Mouse (Mus musculus) heart, embryonic 11.5 days (tissue): ENCODE measurements at regions not wholly inside any gene's neighbourhood (a gene's known extent, or its start where the extent isn't known, plus 50 kb on each side); places are given as distances from the start of the nearest gene placed in this dataset.

Experiments used
- ATAC-seq: fragments of 200-750 bp; cut with Nextera tagmentation; replicated peaks from 2 replicates; pipeline ENCODE4 v1.8.0; 2017; ENCODE audit warnings: moderate library complexity; ENCODE audit not compliant: insufficient number of reproducible peaks, low FRiP score, low TSS enrichment
- H3K27ac ChIP-seq: fragments of 300-500 bp; sonication (generic); 2 replicates; pipeline ENCODE4 v1.5.1; 2014; ENCODE audit warnings: mild to moderate bottlenecking, low read depth, low read length
- H3K27me3 ChIP-seq: fragments of 300-500 bp; sonication (generic); 2 replicates; pipeline ENCODE4 v1.6.1; 2014; ENCODE audit warnings: mild to moderate bottlenecking, low read length, mixed read lengths; ENCODE audit not compliant: control insufficient read depth, insufficient read depth
- H3K36me3 ChIP-seq: fragments of 300-500 bp; sonication (generic); 2 replicates; pipeline ENCODE4 v1.6.1; 2014; ENCODE audit warnings: mild to moderate bottlenecking, low read length, moderate library complexity, mixed read lengths; ENCODE audit not compliant: control insufficient read depth, insufficient read depth
- H3K4me1 ChIP-seq: fragments of 300-500 bp; sonication (generic); 2 replicates; pipeline ENCODE4 v1.6.1; 2014; ENCODE audit warnings: low read length; ENCODE audit not compliant: control insufficient read depth, insufficient read depth
- H3K4me2 ChIP-seq: fragments of 300-500 bp; sonication (generic); 2 replicates; pipeline ENCODE4 v1.6.1; 2014; ENCODE audit warnings: mild to moderate bottlenecking, moderate library complexity
- H3K4me3 ChIP-seq: fragments of 300-500 bp; sonication (generic); 2 replicates; pipeline ENCODE4 v1.5.1; 2014; ENCODE audit warnings: low read depth, low read length
- H3K9ac ChIP-seq: fragments of 300-500 bp; sonication (generic); 2 replicates; pipeline ENCODE4 v1.6.1; 2014; ENCODE audit warnings: mild to moderate bottlenecking, low read depth, low read length, moderate library complexity
- H3K9me3 ChIP-seq: fragments of 300-500 bp; sonication (generic); replicated peaks from 2 replicates; pipeline ENCODE4 v1.6.1; 2016; ENCODE audit warnings: low read length; ENCODE audit not compliant: control insufficient read depth
- WGBS: fragments of 180-500 bp; shearing (Covaris S2); extraction: QIAGEN DNeasy Blood & Tissue Kit; methylation state at CpG from one replicate; pipeline ENCODE4 v1.1.7; 2014; ENCODE audit not compliant: insufficient replicate concordance; 5-methylcytosine and 5-hydroxymethylcytosine counted together

GRCm38 (mm10) chr2:75021639-75022038 is 196.0 kb downstream of the Mtx2 start:
- ATAC-seq: 0 out of 2 replicates have a peak, but pooled peaks have one; percentile 39
- Histone ChIP-seq H3K36me3 (no peaks in the 10 kb centered on the region), H3K4me3 (no peak overlapping the region), H3K4me2 (no peak overlapping the region), H3K9ac (no peak overlapping the region), H3K4me1 (no peaks in the 10 kb centered on the region), H3K27me3 (no peaks in the 10 kb centered on the region), H3K27ac (peak overlapping the region; percentile 29; the same call in 1 of the 2 replicates), H3K9me3 (no peaks in the 10 kb centered on the region)
- WGBS: 33% methylated on average over 7 of the region's 7 CpGs

- H3K4me1 ChIP-seq: peaks cover 5% of the 10 kb centered on the region
- no peaks in the 10 kb centered on the region for H3K27me3 ChIP-seq
- H3K4me3 ChIP-seq: no peak overlapping the region
- no peaks in the 10 kb centered on the region for H3K9me3 ChIP-seq
- WGBS: 48% methylated on average over 10 of the region's 10 CpGs
- H3K27ac ChIP-seq: no peak overlapping the region
- H3K9ac ChIP-seq: no peak overlapping the region
- peak overlapping the region; percentile 24; the same call in 1 of the 2 replicates for H3K4me2 ChIP-seq
- ATAC-seq: no peak
- H3K36me3 ChIP-seq: no peaks in the 10 kb centered on the region
Observed at GRCm38 (mm10) chr2:75028151-75028550, 202.5 kb downstream of the Mtx2 start.

GRCm38 (mm10) chr2:75029089-75029693 is 203.6 kb downstream of the Mtx2 start:
- Histone ChIP-seq H3K27ac (no peak overlapping the region), H3K36me3 (no peaks in the 10 kb centered on the region), H3K9ac (no peak overlapping the region), H3K9me3 (no peaks in the 10 kb centered on the region), H3K27me3 (no peaks in the 10 kb centered on the region), H3K4me2 (no peak overlapping the region), H3K4me3 (no peak overlapping the region), H3K4me1 (peaks cover 5% of the 10 kb centered on the region)
- 46% methylated on average over 8 of the region's 8 CpGs for WGBS
- no peak for ATAC-seq

- WGBS: 56% methylated on average over 3 of the region's 3 CpGs
- no peaks in the 10 kb centered on the region for H3K9me3 ChIP-seq
- no peaks in the 10 kb centered on the region for H3K36me3 ChIP-seq
- H3K27me3 ChIP-seq: no peaks in the 10 kb centered on the region
- no peak for ATAC-seq
- no peak overlapping the region for H3K4me3 ChIP-seq
- H3K9ac ChIP-seq: no peak overlapping the region
- H3K4me2 ChIP-seq: no peak overlapping the region
- H3K27ac ChIP-seq: no peak overlapping the region
- no peaks in the 10 kb centered on the region for H3K4me1 ChIP-seq
Observed at GRCm38 (mm10) chr2:75034708-75035107, 209.1 kb downstream of the Mtx2 start.

- no peaks in the 10 kb centered on the region for H3K36me3 ChIP-seq
- H3K4me2 ChIP-seq: no peak overlapping the region
- no peak overlapping the region for H3K4me3 ChIP-seq
- ATAC-seq: no peak
- WGBS: 31% methylated on average over 3 of the region's 3 CpGs
- no peaks in the 10 kb centered on the region for H3K9me3 ChIP-seq
- no peaks in the 10 kb centered on the region for H3K27me3 ChIP-seq
- no peak overlapping the region for H3K9ac ChIP-seq
- H3K4me1 ChIP-seq: no peaks in the 10 kb centered on the region
- H3K27ac ChIP-seq: no peak overlapping the region
Observed at GRCm38 (mm10) chr2:75039066-75039465, 213.5 kb downstream of the Mtx2 start.

- Histone ChIP-seq H3K27me3 (no peaks in the 10 kb centered on the region), H3K36me3 (no peaks in the 10 kb centered on the region), H3K4me1 (no peaks in the 10 kb centered on the region), H3K9ac (no peak overlapping the region), H3K9me3 (no peaks in the 10 kb centered on the region), H3K27ac (no peak overlapping the region), H3K4me3 (no peak overlapping the region), H3K4me2 (no peak overlapping the region)
- ATAC-seq: no peak
- 68% methylated on average over 6 of the region's 6 CpGs for WGBS
Observed at GRCm38 (mm10) chr2:75046892-75047291, 221.3 kb downstream of the Mtx2 start.

GRCm38 (mm10) chr2:75048071-75048470 is 222.5 kb downstream of the Mtx2 start:
- no peak overlapping the region for H3K4me2 ChIP-seq
- WGBS: 50% methylated on average over 6 of the region's 6 CpGs
- H3K27me3 ChIP-seq: no peaks in the 10 kb centered on the region
- H3K36me3 ChIP-seq: no peaks in the 10 kb centered on the region
- no peak overlapping the region for H3K9ac ChIP-seq
- H3K4me1 ChIP-seq: no peaks in the 10 kb centered on the region
- no peaks in the 10 kb centered on the region for H3K9me3 ChIP-seq
- no peak for ATAC-seq
- no peak overlapping the region for H3K27ac ChIP-seq
- H3K4me3 ChIP-seq: no peak overlapping the region

- Histone ChIP-seq H3K27ac (no peak overlapping the region), H3K4me2 (peak overlapping the region; percentile 67), H3K9me3 (no peaks in the 10 kb centered on the region), H3K4me3 (peak overlapping the region; percentile 33), H3K27me3 (no peaks in the 10 kb centered on the region; the same call in none of the 2 replicates), H3K9ac (peak overlapping the region; percentile 58), H3K36me3 (no peaks in the 10 kb centered on the region), H3K4me1 (0 out of 2 replicates have a peak, but pooled peaks cover 3% of the 10 kb centered on the region)
- ATAC-seq: 0 out of 2 replicates have a peak, but pooled peaks have one; percentile 26
- 29% methylated on average over 14 of the region's 14 CpGs for WGBS
Observed at GRCm38 (mm10) chr2:75054474-75055186, 229.0 kb downstream of the Mtx2 start.
